Mouse (Mus musculus) lung, adult 2 months (tissue): ENCODE results near the gene Nova2.

Experiments
- CTCF ChIP-seq: fragments of 200-500 bp; IDR thresholded peaks from 2 replicates; pipeline ENCODE4 v1.5.1; 2011; ENCODE audit warnings: mild to moderate bottlenecking, low read length, control low read depth; ENCODE audit not compliant: insufficient read depth
- POLR2A ChIP-seq: fragments of 200-500 bp; IDR thresholded peaks from 2 replicates; pipeline ENCODE4 v1.6.1; 2011; ENCODE audit warnings: low read depth, mild to moderate bottlenecking, control low read depth, low read length, borderline replicate concordance; ENCODE audit errors: extremely low read depth

- TF ChIP-seq CTCF (no peak), POLR2A (no peak)
These were observed 74.7 kb downstream of the Nova2 start for GRCm38 (mm10) chr7:19000421-19000820.
